Mouse (Mus musculus) forebrain, embryonic 10.5 days (tissue): ENCODE results near the gene Kif14. TPM values are rescaled to one million over a fixed set of nuclear protein-coding genes. Genes with fewer than 3 reads are reported as not detected.
"Not testable (repeated sequence)": the region's sequence is repeated elsewhere in the genome, so short reads cannot be mapped to it uniquely, and the experiment has no call there.

Source experiments
- DNase-seq: peaks from one replicate; pipeline ENCODE4 v3.0.0-alpha.2; 2017; ENCODE audit warnings: low spot score; ENCODE audit errors: extremely low spot score
- H3K27ac ChIP-seq: fragments of 300-500 bp; sonication (generic); 2 replicates; pipeline ENCODE4 v1.5.1; 2016; ENCODE audit warnings: mild to moderate bottlenecking
- H3K27me3 ChIP-seq: fragments of 300-500 bp; sonication (generic); 2 replicates; pipeline ENCODE4 v1.6.1; 2016; ENCODE audit warnings: mild to moderate bottlenecking; ENCODE audit not compliant: poor library complexity, severe bottlenecking
- H3K36me3 ChIP-seq: fragments of 300-500 bp; sonication (generic); replicated peaks from 2 replicates; pipeline ENCODE4 v1.6.1; 2016; ENCODE audit warnings: mild to moderate bottlenecking, moderate library complexity
- H3K4me1 ChIP-seq: fragments of 300-500 bp; sonication (generic); 2 replicates; pipeline ENCODE4 v1.6.1; 2016
- H3K4me3 ChIP-seq: fragments of 300-500 bp; sonication (generic); 2 replicates; pipeline ENCODE4 v1.5.1; 2016; ENCODE audit warnings: mild to moderate bottlenecking, moderate library complexity
- H3K9me3 ChIP-seq: fragments of 300-500 bp; sonication (generic); 2 replicates; pipeline ENCODE4 v1.6.1; 2016; ENCODE audit warnings: mild to moderate bottlenecking, moderate library complexity
- WGBS: fragments of 180-500 bp; shearing (Covaris S2); methylation state at CpG from one replicate; pipeline ENCODE4 v1.1.7; 2016; 5-methylcytosine and 5-hydroxymethylcytosine counted together
- polyA plus RNA-seq: library from polyadenylated mRNA; unstranded; fragments of >200 nt; fragmentation: Nextera tagmentation; extraction: Ambion mirVana; gene quantifications from 2 replicates; pipeline ENCODE4 v1.2.1, GENCODE M21; 2016

The Kif14 gene
- polyA plus RNA-seq, 1 experiment from 2014 or later, result 10.0 TPM

GRCm38 (mm10) chr1:136543920-136544319, 77.8 kb downstream of the Kif14 start:
- Histone ChIP-seq H3K4me3 (no peak overlapping the region), H3K4me1 (peaks cover 14% of the 10 kb centered on the region), H3K36me3 (0 out of 2 replicates have a peak, but pooled peaks cover 3% of the 10 kb centered on the region), H3K27ac (no peak overlapping the region), H3K9me3 (no peaks in the 10 kb centered on the region), H3K27me3 (no peaks in the 10 kb centered on the region)
- DNase-seq, result no peak
- WGBS, result 68% methylated on average over 7 of the region's 7 CpGs

- WGBS, result 99% methylated on average over 2 of the region's 2 CpGs
These were observed 80.9 kb downstream of the Kif14 start for GRCm38 (mm10) chr1:136547068-136547467.

GRCm38 (mm10) chr1:136550285-136550684, 84.1 kb downstream of the Kif14 start:
- Histone ChIP-seq H3K4me1 (no peaks in the 10 kb centered on the region), H3K27ac (no peak overlapping the region), H3K27me3 (no peaks in the 10 kb centered on the region), H3K9me3 (no peaks in the 10 kb centered on the region), H3K4me3 (no peak overlapping the region), H3K36me3 (no peaks in the 10 kb centered on the region)
- DNase-seq, result no peak
- 91% methylated on average over 6 of the region's 6 CpGs for WGBS

More at GRCm38 (mm10) chr1:136547068-136547467, 80.9 kb downstream of the Kif14 start:
- H3K4me1 ChIP-seq, result no peaks in the 10 kb centered on the region
- H3K4me3 ChIP-seq, result no peak overlapping the region
- H3K27ac ChIP-seq, result no peak overlapping the region
- no peaks in the 10 kb centered on the region for H3K36me3 ChIP-seq
- H3K27me3 ChIP-seq, result no peaks in the 10 kb centered on the region
- DNase-seq, result no peak
- H3K9me3 ChIP-seq, result no peaks in the 10 kb centered on the region

DNA sequence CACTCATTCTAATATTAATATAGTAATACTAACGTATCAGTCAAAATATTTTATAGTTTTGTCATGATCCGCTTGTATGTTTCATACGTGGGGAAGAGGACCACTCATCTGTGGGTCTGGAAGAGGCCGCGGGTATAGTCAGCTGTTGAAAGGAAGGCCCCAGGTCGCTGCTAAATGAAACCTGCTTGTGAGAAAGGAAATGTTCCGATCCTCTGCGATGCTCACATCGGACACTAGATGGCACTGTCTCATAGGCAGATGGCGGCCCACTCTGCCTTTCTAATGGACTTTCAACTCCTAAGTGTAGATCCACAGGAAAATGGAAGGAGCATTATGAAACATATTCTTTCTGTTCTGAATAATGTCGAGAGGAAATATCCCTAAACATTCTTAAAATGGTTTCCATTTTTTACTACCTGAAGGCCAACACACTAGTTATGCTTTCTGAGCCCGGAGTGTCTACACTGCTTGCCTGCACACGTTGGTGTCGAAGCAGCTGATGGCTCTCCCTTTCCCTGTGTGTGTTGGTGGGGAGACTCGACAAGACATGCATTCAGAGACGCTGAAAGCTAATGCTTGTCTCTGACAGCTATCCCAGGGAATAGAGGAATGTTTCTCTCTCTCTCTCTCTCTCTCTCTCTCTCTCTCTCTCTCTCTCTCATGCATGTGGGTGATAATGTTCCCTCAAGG, 84.9 kb downstream of the Kif14 start:
- H3K27me3 ChIP-seq, result no peaks in the 10 kb centered on the region
- H3K9me3 ChIP-seq, result no peaks in the 10 kb centered on the region
- no peak overlapping the region for H3K4me3 ChIP-seq
- WGBS, result 32% methylated on average over 16 of the region's 16 CpGs
- H3K27ac ChIP-seq, result no peak overlapping the region
- H3K4me1 ChIP-seq, result no peaks in the 10 kb centered on the region
- DNase-seq, result peak; percentile 79
- no peaks in the 10 kb centered on the region for H3K36me3 ChIP-seq

DNA sequence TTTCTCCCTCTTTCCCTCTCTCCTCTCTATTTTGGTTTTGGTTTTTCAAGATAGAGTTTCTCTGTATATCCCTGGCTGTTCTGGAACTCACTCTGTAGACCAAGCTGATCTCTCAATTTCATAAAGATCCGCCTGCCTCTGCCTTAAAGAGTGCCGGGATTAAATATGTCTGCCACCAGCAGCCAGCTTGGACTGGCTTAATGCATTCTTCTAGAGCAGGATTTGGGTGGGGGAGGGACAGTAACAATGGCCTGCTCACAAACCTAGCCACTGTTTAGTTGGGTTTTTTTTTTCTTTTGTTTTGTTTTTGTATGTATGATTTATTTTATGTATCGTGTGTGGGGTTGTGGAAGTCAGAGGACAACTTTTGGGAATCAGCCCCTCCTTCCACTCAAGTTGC, 88.5 kb downstream of the Kif14 start:
- no peak for DNase-seq
- 90% methylated on average over 3 of the region's 3 CpGs for WGBS
- Histone ChIP-seq H3K36me3 (no peaks in the 10 kb centered on the region), H3K4me3 (no peak overlapping the region), H3K9me3 (no peaks in the 10 kb centered on the region), H3K4me1 (no peaks in the 10 kb centered on the region), H3K27ac (no peak overlapping the region), H3K27me3 (no peaks in the 10 kb centered on the region)

DNA sequence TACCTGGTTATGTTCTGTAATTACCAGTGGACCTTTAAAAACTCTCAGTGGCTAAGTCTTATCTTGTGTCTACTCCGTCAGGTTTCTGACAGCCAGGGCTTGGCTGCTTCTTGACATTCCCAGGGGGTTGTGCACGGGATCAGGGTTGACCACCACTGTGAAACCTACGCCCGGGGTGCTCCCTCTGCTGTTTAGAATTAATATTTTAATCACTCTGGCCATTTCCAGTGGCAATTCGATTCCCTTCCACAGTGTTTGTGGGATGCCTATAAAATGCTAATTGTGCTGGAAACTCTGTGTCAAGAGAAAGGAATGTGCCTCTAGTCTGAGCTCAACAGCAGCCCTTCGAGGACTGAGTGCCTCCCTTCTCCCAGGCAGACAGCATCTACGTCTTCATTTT, 89.7 kb downstream of the Kif14 start:
- H3K36me3 ChIP-seq, result no peaks in the 10 kb centered on the region
- no peaks in the 10 kb centered on the region for H3K27me3 ChIP-seq
- no peak overlapping the region for H3K27ac ChIP-seq
- H3K4me3 ChIP-seq, result no peak overlapping the region
- WGBS, result 78% methylated on average over 7 of the region's 7 CpGs
- no peaks in the 10 kb centered on the region for H3K4me1 ChIP-seq
- H3K9me3 ChIP-seq, result no peaks in the 10 kb centered on the region
- DNase-seq, result no peak

DNA sequence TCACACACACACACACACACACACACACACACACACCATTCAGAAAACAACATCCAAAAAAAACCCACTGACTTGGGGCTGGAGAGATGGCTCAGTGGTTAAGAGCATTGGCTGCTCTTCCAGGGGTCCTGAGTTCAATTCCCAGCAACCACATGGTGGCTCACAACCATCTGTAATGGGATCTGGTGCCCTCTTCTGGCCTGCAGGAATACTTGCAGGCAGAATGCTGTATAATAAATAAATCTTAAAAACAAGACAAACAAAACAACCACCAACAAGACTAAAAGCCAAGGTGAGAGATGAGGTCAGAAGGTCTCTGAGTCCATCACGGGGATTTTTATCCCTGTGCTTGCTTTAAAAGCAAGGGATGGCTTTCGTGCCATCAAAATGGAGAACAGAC, 90.5 kb downstream of the Kif14 start:
- H3K9me3 ChIP-seq, H3K27ac ChIP-seq, H3K4me1 ChIP-seq, H3K27me3 ChIP-seq, DNase-seq, H3K36me3 ChIP-seq, H3K4me3 ChIP-seq: not testable (repeated sequence)
- 97% methylated on average over 2 of the region's 2 CpGs for WGBS

DNA sequence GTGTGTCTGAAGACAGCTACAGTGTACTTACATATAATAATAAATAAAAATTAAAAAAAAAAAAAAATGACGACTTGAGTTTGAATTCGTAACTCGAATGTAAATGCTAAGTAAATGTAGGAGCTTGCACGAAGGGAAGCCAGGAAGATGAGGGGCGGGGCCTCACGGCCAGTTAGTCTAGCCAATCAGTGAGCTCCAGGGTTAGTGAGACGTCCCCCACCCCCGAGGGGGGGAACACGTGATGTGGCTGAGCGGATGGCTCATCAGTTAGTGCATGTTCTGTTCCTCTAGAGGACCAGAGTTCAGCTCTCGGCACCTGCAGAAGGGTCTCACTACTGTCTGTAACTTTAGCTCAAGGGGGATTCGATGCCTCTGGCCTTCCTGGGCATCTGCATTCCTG, 91.3 kb downstream of the Kif14 start:
- Histone ChIP-seq H3K27me3 (no peaks in the 10 kb centered on the region), H3K9me3 (no peaks in the 10 kb centered on the region), H3K4me1 (peaks cover 9% of the 10 kb centered on the region), H3K27ac (no peak overlapping the region), H3K36me3 (no peaks in the 10 kb centered on the region), H3K4me3 (no peak overlapping the region)
- no peak for DNase-seq
- WGBS, result 93% methylated on average over 12 of the region's 12 CpGs

GRCm38 (mm10) chr1:136558762-136559161, 92.6 kb downstream of the Kif14 start:
- Histone ChIP-seq H3K4me1 (peaks cover 20% of the 10 kb centered on the region), H3K9me3 (no peaks in the 10 kb centered on the region), H3K27me3 (no peaks in the 10 kb centered on the region), H3K27ac (no peak overlapping the region), H3K36me3 (no peaks in the 10 kb centered on the region), H3K4me3 (no peak overlapping the region)
- WGBS, result 89% methylated on average over 5 of the region's 5 CpGs
- no peak for DNase-seq

DNA sequence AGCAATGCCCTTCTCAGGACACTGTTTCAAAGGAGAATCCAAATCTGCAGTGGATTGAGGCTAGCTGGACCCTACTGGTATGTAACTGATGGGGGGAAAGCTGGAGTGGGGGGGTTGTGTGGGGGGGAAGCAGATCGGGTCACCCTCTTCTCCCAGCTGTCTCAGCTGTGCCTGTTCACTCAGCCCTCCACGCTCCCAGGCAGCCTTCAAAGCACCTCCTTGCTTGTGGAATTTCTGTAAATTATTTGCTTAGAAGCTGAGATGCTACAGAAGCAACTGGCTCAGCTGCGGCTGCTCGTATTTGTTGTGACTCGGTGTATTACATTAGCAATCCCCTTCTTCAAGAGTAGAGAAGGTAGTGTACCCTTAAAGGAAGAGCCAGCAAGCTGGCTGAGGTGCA, 93.1 kb downstream of the Kif14 start:
- Histone ChIP-seq H3K27ac (no peak overlapping the region), H3K36me3 (no peaks in the 10 kb centered on the region)

GRCm38 (mm10) chr1:136559774-136560173, 93.6 kb downstream of the Kif14 start:
- H3K9me3 ChIP-seq, result no peaks in the 10 kb centered on the region
- no peak overlapping the region for H3K4me3 ChIP-seq
- no peak overlapping the region for H3K27ac ChIP-seq
- no peak for DNase-seq
- 91% methylated on average over 9 of the region's 9 CpGs for WGBS
- H3K4me1 ChIP-seq, result peaks cover 20% of the 10 kb centered on the region
- H3K36me3 ChIP-seq, result no peaks in the 10 kb centered on the region
- no peaks in the 10 kb centered on the region for H3K27me3 ChIP-seq

More for the DNA sequence above, 93.1 kb downstream of the Kif14 start:
- WGBS, result 83% methylated on average over 5 of the region's 5 CpGs
- Histone ChIP-seq H3K4me3 (no peak overlapping the region), H3K9me3 (no peaks in the 10 kb centered on the region), H3K27me3 (no peaks in the 10 kb centered on the region), H3K4me1 (peaks cover 20% of the 10 kb centered on the region)
- DNase-seq, result no peak

DNA sequence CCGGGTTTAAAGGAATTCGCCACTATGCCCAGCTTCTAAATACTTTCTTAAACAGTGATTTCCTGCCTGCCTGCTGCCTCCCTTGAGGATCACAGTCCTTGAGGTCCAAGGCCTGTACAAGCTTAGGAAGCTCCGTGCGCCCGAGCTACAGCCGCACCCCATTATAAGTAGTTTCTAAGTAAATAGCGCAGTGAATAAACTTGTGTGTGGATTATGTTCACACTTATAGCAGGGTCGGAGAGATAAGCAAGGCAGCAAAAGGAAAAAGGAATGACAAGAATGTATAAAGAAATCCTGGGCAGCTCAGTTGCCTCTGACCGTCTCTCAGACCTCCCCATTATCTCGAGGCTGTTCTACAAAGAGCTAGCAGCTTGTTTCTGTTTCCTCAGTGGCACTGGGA, 95.7 kb downstream of the Kif14 start:
- Histone ChIP-seq H3K4me3 (no peak overlapping the region), H3K27ac (no peak overlapping the region), H3K4me1 (peaks cover 20% of the 10 kb centered on the region), H3K9me3 (no peaks in the 10 kb centered on the region), H3K27me3 (peaks cover 5% of the 10 kb centered on the region; the same call in 1 of the 2 replicates), H3K36me3 (no peaks in the 10 kb centered on the region)
- 76% methylated on average over 10 of the region's 10 CpGs for WGBS
- no peak for DNase-seq

DNA sequence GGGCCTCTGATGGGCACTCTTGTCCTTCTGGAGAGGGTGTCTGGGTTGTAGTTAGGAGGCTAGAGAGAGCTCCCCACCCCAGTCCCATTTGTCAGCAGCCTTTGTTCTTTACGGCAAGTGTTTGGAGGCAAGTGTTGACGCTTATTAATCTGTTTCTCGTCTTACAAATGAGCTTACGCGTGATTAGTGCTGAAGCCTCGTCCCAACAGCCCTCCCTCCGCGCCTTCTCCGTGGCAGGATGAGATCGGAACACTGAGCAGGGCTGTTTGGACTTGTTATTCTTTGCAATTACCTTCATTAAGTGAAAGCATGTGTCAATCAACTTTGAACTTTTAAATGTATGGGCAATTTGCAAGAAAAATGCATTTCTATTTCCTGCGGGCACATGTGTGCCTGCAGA, 97.0 kb downstream of the Kif14 start:
- DNase-seq, result no peak

DNA sequence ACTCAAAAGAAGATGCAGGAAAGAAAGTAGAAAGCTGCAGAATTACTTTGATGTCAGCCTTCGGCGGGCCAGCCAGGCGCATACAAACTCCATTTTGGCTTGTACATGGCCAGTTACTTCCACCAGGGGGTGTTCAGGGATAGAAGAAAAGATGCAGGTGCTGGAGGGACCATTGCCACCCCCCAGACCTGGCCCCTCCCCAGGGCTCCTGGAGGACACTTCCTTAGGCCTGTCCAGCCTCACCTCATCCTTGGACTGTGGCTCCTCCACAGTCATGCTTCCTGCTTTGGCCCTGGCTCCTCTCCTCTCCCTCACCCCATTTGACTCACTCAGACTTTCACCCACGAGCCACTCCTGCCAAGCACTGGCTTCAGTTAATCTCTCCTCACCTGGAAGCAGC, 98.8 kb downstream of the Kif14 start:
- no peak overlapping the region for H3K4me3 ChIP-seq

More for the DNA sequence above, 97.0 kb downstream of the Kif14 start:
- no peaks in the 10 kb centered on the region for H3K36me3 ChIP-seq
- H3K4me3 ChIP-seq, result no peak overlapping the region
- no peak overlapping the region for H3K27ac ChIP-seq
- peaks cover 20% of the 10 kb centered on the region for H3K4me1 ChIP-seq
- peaks cover 5% of the 10 kb centered on the region; the same call in 1 of the 2 replicates for H3K27me3 ChIP-seq
- 44% methylated on average over 11 of the region's 11 CpGs for WGBS
- no peaks in the 10 kb centered on the region for H3K9me3 ChIP-seq

More for the DNA sequence above, 98.8 kb downstream of the Kif14 start:
- H3K4me1 ChIP-seq, result peaks cover 24% of the 10 kb centered on the region
- no peak overlapping the region for H3K27ac ChIP-seq
- no peak for DNase-seq
- WGBS, result 73% methylated on average over 4 of the region's 4 CpGs
- peaks cover 21% of the 10 kb centered on the region for H3K27me3 ChIP-seq
- H3K9me3 ChIP-seq, result no peaks in the 10 kb centered on the region
- no peaks in the 10 kb centered on the region for H3K36me3 ChIP-seq
